Mouse (Mus musculus) brain, embryonic 14.5 days (tissue): ENCODE data around the gene Zfp36l2.

ENCODE experiments used
- CTCF ChIP-seq: fragments of 200-500 bp; IDR thresholded peaks from 2 replicates; pipeline ENCODE4 v1.5.1; 2012; ENCODE audit warnings: inconsistent platforms, mild to moderate bottlenecking, moderate library complexity, borderline replicate concordance; ENCODE audit not compliant: insufficient read depth, insufficient read length; ENCODE audit errors: extremely low read depth
- POLR2A ChIP-seq: fragments of 200-500 bp; IDR thresholded peaks from 2 replicates; pipeline ENCODE4 v1.6.1; 2012; ENCODE audit warnings: mild to moderate bottlenecking, inconsistent platforms, borderline replicate concordance; ENCODE audit not compliant: poor library complexity, insufficient read depth, insufficient read length, severe bottlenecking; ENCODE audit errors: extremely low read depth

- TF ChIP-seq POLR2A = no peak
- no peak for TF ChIP-seq CTCF
These were observed 21.4 kb downstream of the Zfp36l2 start for GRCm38 (mm10) chr17:84166135-84166860.
